Mouse (Mus musculus) kidney, postnatal 0 days (tissue): ENCODE results near the gene Rnf217. TPM values are rescaled to one million over a fixed set of nuclear protein-coding genes. Genes with fewer than 3 reads are reported as not detected.

ENCODE experiments used
- ATAC-seq: fragments of 200-750 bp; cut with Nextera tagmentation; replicated peaks from 2 replicates; pipeline ENCODE4 v1.8.0; 2017; ENCODE audit warnings: low read depth, moderate number of reproducible peaks, moderate TSS enrichment, moderate library complexity; ENCODE audit not compliant: low FRiP score
- DNase-seq: peaks from one replicate; pipeline ENCODE4 v3.0.0-alpha.2; 2016; ENCODE audit warnings: low spot score
- H3K27ac ChIP-seq: fragments of 300-500 bp; sonication (generic); 2 replicates; pipeline ENCODE4 v1.5.1; 2014; ENCODE audit warnings: mild to moderate bottlenecking
- H3K27me3 ChIP-seq: fragments of 300-500 bp; sonication (generic); 2 replicates; pipeline ENCODE4 v1.6.1; 2014; ENCODE audit warnings: low read length, mixed read lengths; ENCODE audit not compliant: insufficient read depth
- H3K36me3 ChIP-seq: fragments of 300-500 bp; sonication (generic); 2 replicates; pipeline ENCODE4 v1.6.1; 2014; ENCODE audit warnings: low read length, mixed read lengths; ENCODE audit not compliant: insufficient read depth
- H3K4me1 ChIP-seq: fragments of 300-500 bp; sonication (generic); replicated peaks from 2 replicates; pipeline ENCODE4 v1.6.1; 2014; ENCODE audit warnings: antibody characterized with exemption, low read length, mixed read lengths; ENCODE audit not compliant: insufficient read depth
- H3K4me2 ChIP-seq: fragments of 300-500 bp; sonication (generic); 2 replicates; pipeline ENCODE4 v1.6.1; 2014; ENCODE audit warnings: mild to moderate bottlenecking, low read length, moderate library complexity, mixed read lengths
- H3K4me3 ChIP-seq: fragments of 300-500 bp; sonication (generic); replicated peaks from 2 replicates; pipeline ENCODE4 v1.5.1; 2014; ENCODE audit warnings: low read depth, low read length
- H3K9ac ChIP-seq: fragments of 300-500 bp; sonication (generic); 2 replicates; pipeline ENCODE4 v1.6.1; 2014; ENCODE audit warnings: low read depth, low read length
- H3K9me3 ChIP-seq: fragments of 300-500 bp; sonication (generic); replicated peaks from 2 replicates; pipeline ENCODE4 v1.6.1; 2016; ENCODE audit warnings: low read length, inconsistent platforms, mixed read lengths
- CTCF ChIP-seq: IDR thresholded peaks from 2 replicates; pipeline ENCODE4 v1.5.1; 2016; ENCODE audit warnings: antibody characterized with exemption, low read depth, mild to moderate bottlenecking, moderate library complexity
- WGBS: fragments of 180-500 bp; shearing (Covaris S2); extraction: QIAGEN DNeasy Blood & Tissue Kit; methylation state at CpG from one replicate; pipeline ENCODE4 v1.1.7; 2014; 5-methylcytosine and 5-hydroxymethylcytosine counted together
- polyA plus RNA-seq: library from polyadenylated mRNA; unstranded; fragments of >200 nt; fragmentation: Nextera tagmentation; extraction: Ambion mirVana; gene quantifications from 2 replicates; pipeline ENCODE4 v1.2.1, GENCODE M21; 2015

Gene Rnf217
- polyA plus RNA-seq, 1 experiment from 2014 or later, result 1.4 TPM

DNA sequence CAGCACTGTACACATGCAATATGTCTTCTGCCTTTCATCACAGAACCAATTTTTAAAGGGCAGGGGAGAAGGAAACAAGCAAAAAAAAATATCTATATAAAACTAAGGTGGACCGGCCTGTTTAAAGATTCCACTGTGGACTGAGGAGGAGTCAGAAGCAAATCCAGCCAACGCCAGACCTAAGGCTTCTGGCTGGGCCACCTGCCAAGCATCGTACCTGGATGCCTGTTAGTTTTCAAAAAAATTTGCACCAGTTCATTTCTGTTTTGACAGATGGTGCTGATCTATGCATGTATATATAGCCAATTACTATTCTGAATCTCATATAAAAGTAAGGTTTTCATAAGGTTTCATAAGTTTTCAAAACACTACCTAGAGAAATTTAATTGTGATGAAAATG is 113.2 kb downstream of the Rnf217 start:
- H3K9ac ChIP-seq, result no peak overlapping the region
- H3K9me3 ChIP-seq, result no peaks in the 10 kb centered on the region
- ATAC-seq (no peak), DNase-seq (no peak)
- no peak for TF ChIP-seq CTCF
- H3K27me3 ChIP-seq, result no peaks in the 10 kb centered on the region
- H3K4me3 ChIP-seq, result no peak overlapping the region
- no peaks in the 10 kb centered on the region for H3K36me3 ChIP-seq
- H3K4me2 ChIP-seq, result no peak overlapping the region
- 83% methylated on average over 3 of the region's 3 CpGs for WGBS
- H3K4me1 ChIP-seq, result no peaks in the 10 kb centered on the region
- no peak overlapping the region for H3K27ac ChIP-seq

DNA sequence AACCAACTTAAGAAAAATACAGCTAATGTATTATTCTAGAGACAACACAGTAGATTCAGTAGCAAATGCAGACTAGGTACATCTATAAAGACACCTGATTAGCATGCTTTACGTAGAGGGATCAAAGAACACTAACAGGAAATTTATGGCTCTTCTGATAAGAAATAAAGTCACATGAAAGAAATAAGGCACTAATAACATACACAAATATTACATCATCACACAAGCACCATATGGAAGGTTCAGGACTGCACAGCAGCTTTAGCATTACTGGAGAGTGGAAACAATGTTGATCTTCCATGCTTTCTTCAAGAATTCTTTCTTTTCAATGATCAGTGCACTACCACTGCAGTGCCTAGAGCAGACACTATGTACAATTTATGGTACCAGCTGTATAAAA is 114.7 kb downstream of the Rnf217 start:
- Histone ChIP-seq H3K9me3 (no peaks in the 10 kb centered on the region), H3K4me2 (no peak overlapping the region), H3K4me1 (no peaks in the 10 kb centered on the region), H3K9ac (no peak overlapping the region), H3K27ac (no peak overlapping the region), H3K27me3 (no peaks in the 10 kb centered on the region), H3K4me3 (no peak overlapping the region), H3K36me3 (no peaks in the 10 kb centered on the region)
- 85% methylated on average over 1 of the region's 1 CpGs for WGBS
- ATAC-seq (no peak), DNase-seq (no peak)
- no peak for TF ChIP-seq CTCF

DNA sequence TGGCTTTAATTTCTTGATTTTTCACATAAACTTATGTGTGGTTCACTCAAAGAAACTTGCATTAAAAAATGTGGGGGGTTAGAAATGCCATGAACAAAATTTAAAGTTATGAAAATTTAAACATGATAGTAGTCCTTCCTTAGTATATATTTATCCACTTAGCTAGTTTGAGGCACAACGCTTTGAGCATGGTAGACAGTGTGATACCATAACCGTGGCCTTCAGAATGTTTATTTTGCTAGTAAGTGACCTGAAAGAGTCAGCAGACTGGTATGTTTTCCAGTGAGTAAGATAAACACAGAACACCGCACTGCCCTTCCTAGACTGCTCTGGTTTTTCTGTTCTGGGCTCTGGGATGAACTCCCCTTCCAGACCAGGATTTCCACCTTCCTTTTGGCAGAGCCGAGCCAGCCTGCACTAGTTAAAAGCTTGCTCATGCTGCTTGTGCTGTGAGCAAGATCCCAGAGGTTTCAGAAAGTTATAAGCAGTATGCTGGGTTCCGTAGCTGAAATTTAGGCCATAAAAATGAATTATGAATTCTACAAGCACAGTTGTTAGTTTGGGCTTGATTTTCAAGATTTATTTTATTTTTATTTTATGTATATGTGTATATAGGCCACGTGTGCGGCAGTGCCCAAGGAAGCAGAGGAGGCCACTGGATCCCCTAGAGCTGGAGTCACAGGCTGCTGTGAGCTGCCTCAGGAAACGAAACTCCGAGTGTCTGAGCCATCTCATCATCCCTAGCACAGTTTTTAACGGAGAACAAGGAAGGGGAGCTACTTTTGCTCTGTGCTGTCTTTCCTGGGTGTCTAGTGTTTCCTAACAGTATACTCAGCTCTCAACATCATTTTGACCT is 141.7 kb downstream of the Rnf217 start:
- no peaks in the 10 kb centered on the region for H3K9me3 ChIP-seq
- WGBS, result 35% methylated on average over 10 of the region's 10 CpGs
- H3K4me1 ChIP-seq, result no peaks in the 10 kb centered on the region
- ATAC-seq (no peak; the same call in 1 of the 2 replicates), DNase-seq (peak; percentile 27)
- TF ChIP-seq CTCF, result no peak
- no peaks in the 10 kb centered on the region for H3K27me3 ChIP-seq
- H3K4me2 ChIP-seq, result peak overlapping the region; percentile 13; the same call in 1 of the 2 replicates
- no peak overlapping the region for H3K4me3 ChIP-seq
- no peak overlapping the region for H3K9ac ChIP-seq
- H3K36me3 ChIP-seq, result no peaks in the 10 kb centered on the region
- H3K27ac ChIP-seq, result no peak overlapping the region

DNA sequence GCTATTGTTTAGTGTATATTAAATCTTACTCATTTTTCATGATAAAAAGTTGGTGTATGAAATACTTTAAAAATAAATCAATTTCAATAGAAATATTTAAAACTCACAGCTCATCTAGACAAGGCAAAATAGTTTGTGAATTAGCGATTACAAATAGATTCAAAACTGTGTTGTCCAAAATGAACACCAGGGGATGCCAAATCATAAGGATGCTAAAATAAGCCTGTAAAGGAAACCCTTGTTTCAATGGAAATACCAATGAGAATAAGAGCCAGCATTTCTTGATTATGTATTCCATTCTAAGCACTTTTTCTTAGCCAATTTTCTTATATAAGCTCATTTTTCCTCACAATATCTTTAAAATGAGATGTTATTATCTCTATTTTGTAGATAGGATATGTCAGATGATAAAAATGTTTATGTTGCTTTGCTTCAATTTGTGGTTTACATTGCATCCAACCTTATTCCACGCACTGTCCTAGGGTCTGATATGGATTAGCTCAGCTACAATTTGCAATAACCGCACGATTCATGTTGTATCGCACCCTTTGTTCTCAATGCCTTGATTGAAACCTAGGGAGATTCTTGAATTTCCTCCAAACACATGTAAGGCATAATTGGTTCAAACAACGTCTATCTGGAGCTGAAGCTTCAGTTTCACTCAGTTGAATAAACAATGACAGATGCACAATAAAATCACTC is 143.0 kb downstream of the Rnf217 start:
- Histone ChIP-seq H3K9ac (no peak overlapping the region), H3K27me3 (no peaks in the 10 kb centered on the region), H3K4me1 (no peaks in the 10 kb centered on the region), H3K4me3 (no peak overlapping the region), H3K36me3 (no peaks in the 10 kb centered on the region), H3K27ac (no peak overlapping the region), H3K9me3 (no peaks in the 10 kb centered on the region), H3K4me2 (no peak overlapping the region)
- TF ChIP-seq CTCF, result peak; percentile 90
- WGBS, result 79% methylated on average over 6 of the region's 6 CpGs
- peak; percentile 68 for DNase-seq
- ATAC-seq, result no peak

DNA sequence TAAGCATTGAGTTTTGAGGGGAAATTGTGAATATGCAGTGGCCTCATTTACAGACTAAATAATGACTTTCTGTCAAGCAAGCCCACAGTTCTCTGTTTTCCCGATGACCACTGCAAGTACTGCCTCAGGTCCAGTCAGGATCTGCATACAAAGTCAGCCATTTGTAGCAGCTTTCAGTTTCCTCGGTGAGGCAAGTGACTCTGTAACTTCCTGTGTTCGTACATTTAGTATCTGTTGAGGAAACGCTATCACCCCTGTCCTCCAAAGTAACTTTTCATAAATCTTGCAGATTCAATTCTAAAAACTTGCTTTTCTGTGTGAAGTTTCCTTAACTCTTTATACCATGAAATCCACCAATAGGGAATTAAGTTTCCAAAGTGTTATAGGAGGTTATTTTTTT is 143.6 kb downstream of the Rnf217 start:
- Histone ChIP-seq H3K9me3 (no peaks in the 10 kb centered on the region), H3K4me1 (no peaks in the 10 kb centered on the region), H3K36me3 (no peaks in the 10 kb centered on the region), H3K4me2 (no peak overlapping the region), H3K27ac (no peak overlapping the region), H3K27me3 (no peaks in the 10 kb centered on the region), H3K4me3 (no peak overlapping the region), H3K9ac (no peak overlapping the region)
- WGBS, result 58% methylated on average over 4 of the region's 4 CpGs
- ATAC-seq (no peak), DNase-seq (no peak)
- no peak for TF ChIP-seq CTCF

DNA sequence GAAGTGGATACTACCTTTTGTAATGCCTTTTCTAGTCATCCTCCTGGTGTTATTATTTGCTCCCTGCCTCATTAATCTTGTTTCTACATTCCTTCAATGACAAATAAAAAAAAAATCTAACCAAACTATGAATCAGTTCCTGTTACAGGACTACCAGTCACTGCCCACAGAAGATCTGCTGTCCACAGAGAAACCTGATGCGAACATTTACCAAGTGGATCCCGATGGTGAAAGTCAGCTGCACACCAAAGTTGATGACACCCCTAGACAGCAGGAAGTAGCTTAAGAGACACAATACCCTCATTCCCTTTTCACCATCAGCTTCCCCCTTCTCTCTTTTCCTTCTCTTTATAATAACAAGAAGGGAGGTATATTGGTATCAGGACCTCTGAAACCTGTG is 145.9 kb downstream of the Rnf217 start:
- Histone ChIP-seq H3K36me3 (no peaks in the 10 kb centered on the region), H3K4me2 (no peak overlapping the region), H3K27me3 (no peaks in the 10 kb centered on the region), H3K4me1 (no peaks in the 10 kb centered on the region), H3K4me3 (no peak overlapping the region), H3K27ac (no peak overlapping the region), H3K9ac (no peak overlapping the region), H3K9me3 (no peaks in the 10 kb centered on the region)
- no peak for TF ChIP-seq CTCF
- no peak for ATAC-seq
- DNase-seq, result no peak
- WGBS, result 79% methylated on average over 2 of the region's 2 CpGs
